Mouse (Mus musculus) splenic B cell, adult 2 months (primary cell): ENCODE data around the gene Msrb1.
"Not testable (repeated sequence)": the region's sequence is repeated elsewhere in the genome, so short reads cannot be mapped to it uniquely, and the experiment has no call there.

Experiments
- DNase-seq: peaks from one replicate; pipeline ENCODE4 v3.0.0-alpha.2; 2011; ENCODE audit warnings: low read depth, low spot score
- H3K27me3 ChIP-seq: 2 replicates; pipeline ENCODE4 v1.6.1; 2012; ENCODE audit warnings: mild to moderate bottlenecking, low read length, moderate library complexity, mixed read lengths; ENCODE audit not compliant: control insufficient read depth, poor library complexity, insufficient read depth, severe bottlenecking
- H3K36me3 ChIP-seq: 2 replicates; pipeline ENCODE4 v1.6.1; 2012; ENCODE audit warnings: mild to moderate bottlenecking, low read length, moderate library complexity, mixed read lengths; ENCODE audit not compliant: control insufficient read depth, poor library complexity, insufficient read depth, severe bottlenecking

Msrb1 gene

DNA sequence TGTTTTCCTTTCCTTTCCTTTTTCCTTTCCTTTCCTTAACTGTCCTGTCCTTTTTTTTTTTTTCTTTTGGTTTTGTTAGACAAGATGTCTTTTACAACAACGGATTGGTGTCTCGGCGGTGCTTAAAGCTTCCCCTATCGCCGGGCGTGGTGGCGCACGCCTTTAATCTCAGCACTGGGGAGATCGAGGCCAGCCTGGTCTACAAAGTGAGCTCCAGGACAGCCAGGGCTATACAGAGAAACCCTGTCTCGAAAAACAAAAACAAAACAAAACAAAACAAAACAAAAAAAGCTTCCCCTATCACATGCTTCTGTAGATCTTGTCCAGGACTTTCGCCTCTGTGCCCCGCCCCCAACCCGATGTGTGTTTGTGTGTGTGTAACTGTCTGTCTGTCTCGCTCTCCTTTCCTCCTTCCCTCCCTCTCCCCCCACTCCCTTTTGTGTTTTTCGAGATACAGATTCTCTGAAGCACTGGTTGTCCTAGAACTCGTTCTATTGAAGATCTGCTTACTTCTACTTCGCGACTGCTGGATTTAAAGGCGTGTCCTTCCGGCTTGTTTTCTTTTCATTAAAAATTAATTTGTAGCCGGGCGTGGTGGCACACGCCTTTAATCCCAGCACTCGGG lies 28.5 kb upstream of the Msrb1 start:
- no peaks in the 10 kb centered on the region for H3K27me3 ChIP-seq
- peak; percentile 45 for DNase-seq
- no peaks in the 10 kb centered on the region; the same call in 1 of the 2 replicates for H3K36me3 ChIP-seq

- Histone ChIP-seq H3K36me3 (no peaks in the 10 kb centered on the region; the same call in 1 of the 2 replicates), H3K27me3 (no peaks in the 10 kb centered on the region)
- peak; percentile 71 for DNase-seq
Measured at GRCm38 (mm10) chr17:24708646-24709045, 27.8 kb upstream of the Msrb1 start.

- no peak for DNase-seq
Measured at GRCm38 (mm10) chr17:24715556-24715955, 20.9 kb upstream of the Msrb1 start.

GRCm38 (mm10) chr17:24716166-24716682 lies 20.2 kb upstream of the Msrb1 start:
- H3K27me3 ChIP-seq, result no peaks in the 10 kb centered on the region
- no peak for DNase-seq

More at GRCm38 (mm10) chr17:24715556-24715955, 20.9 kb upstream of the Msrb1 start:
- Histone ChIP-seq H3K36me3 (0 out of 2 replicates have a peak, but pooled peaks cover under 1% of the 10 kb centered on the region), H3K27me3 (no peaks in the 10 kb centered on the region)

GRCm38 (mm10) chr17:24717943-24718342 lies 18.5 kb upstream of the Msrb1 start, which contains the start of the genes Rnf151 and Rps2:
Gene Rnf151 (minus strand): TSS chr17:24718063.
Gene Rps2 (plus strand): TSS chr17:24718116.
- H3K36me3 ChIP-seq, result peaks cover 7% of the 10 kb centered on the region; the same call in 1 of the 2 replicates
- no peaks in the 10 kb centered on the region for H3K27me3 ChIP-seq
- no peak for DNase-seq

More at GRCm38 (mm10) chr17:24716166-24716682, 20.2 kb upstream of the Msrb1 start:
- 0 out of 2 replicates have a peak, but pooled peaks cover 2% of the 10 kb centered on the region for H3K36me3 ChIP-seq

GRCm38 (mm10) chr17:24718938-24719337 lies 17.5 kb upstream of the Msrb1 start:
- not testable (repeated sequence) for H3K27me3 ChIP-seq, H3K36me3 ChIP-seq, DNase-seq

DNA sequence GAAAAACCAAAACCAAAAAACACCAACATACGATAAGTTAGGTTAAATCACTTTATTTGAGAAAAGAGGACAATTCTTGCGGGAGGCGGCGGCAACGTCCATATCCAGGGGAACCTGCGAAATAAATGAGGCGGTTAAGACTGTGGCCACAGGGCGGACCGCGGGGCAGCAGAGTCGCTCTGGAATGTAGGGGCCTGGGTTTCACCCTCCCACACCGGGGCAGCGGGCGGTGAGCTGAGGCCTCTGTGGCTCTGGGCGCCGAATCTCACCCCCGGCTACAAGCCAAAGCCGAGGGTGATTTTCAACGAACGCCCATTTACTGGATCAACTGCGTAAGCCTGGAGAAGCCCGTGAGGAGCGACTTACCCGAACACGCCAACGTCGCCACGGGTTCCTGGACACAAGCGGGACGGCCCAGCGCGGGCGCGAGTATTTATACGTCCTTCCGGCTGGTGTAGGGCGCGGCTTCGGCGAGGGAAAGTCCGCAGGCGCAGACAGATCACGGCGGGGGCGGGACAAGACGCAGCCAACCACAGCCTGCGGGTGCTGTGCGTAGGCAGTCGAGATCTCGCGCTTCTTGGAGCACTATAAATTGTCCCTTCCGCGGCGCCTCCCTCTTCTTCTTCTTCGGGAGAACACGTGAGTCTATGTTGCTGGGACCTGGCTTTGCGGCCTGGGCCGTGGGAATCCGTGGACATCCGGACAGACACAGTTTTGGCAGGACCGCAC lies 16.8 kb upstream of the Msrb1 start:
- Histone ChIP-seq H3K36me3 (peaks cover 7% of the 10 kb centered on the region; the same call in 1 of the 2 replicates), H3K27me3 (no peaks in the 10 kb centered on the region)
- peak; percentile 99 for DNase-seq

- H3K27me3 ChIP-seq, H3K36me3 ChIP-seq, DNase-seq: not testable (repeated sequence)
Measured at GRCm38 (mm10) chr17:24720616-24721015, 15.8 kb upstream of the Msrb1 start.

DNA sequence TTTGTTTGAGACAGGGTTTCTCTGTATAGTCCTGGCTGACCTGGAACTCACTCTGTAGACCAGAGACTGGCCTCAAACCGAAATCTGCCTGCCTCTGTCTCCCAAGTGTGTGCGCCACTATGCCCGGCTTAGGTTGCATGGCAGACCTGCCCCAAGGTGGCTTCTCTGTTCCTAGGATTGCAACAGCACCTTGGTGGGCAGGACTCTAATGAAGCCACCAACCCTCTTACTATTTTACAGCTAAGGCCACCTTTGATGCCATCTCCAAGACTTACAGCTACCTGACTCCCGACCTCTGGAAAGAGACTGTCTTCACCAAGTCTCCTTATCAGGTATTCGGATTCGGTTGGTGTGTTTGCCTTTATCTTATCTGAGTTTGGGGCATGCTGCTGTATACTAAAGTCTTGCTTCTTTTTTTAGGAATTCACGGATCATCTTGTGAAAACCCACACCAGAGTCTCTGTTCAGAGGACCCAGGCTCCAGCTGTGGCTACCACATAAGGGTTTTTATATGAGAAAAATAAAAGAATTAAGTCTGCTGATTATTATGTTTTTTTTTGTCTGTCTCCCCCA lies 15.0 kb upstream of the Msrb1 start:
- H3K27me3 ChIP-seq, H3K36me3 ChIP-seq, DNase-seq: not testable (repeated sequence)

DNA sequence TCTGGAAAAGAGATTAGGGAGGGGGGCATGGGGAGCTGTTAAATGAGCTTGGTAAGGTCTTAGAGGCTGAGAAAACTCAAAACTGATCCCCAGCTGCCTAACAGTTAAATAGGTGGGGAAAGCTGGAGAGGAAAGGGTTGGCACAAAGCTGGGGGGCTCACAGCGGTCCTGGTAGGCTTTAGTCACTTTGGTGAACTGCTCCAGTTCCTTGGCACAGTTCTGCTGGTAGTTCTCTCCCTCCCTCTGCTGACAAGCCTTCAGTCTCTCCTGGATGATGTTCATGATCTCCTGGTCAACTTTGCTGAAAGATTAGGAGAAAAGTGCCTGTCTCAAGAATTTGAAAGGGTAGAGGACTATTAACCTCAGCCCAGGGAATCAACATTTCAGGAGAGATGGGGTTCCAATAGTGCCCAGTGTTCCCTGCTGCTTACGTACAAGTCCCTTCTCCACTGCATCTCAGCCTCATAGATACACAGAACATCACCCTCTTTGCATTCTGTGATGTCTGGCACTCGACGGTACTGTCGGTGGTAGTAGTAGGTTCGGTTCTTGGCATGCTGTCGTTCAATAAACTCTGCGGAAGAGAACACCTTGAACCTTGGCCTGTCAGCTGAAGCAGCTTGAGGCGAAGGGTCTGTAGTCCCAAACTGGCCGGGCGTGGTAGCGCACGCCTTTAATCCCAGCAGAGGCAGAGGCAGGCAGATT lies 14.1 kb upstream of the Msrb1 start:
- H3K27me3 ChIP-seq, result no peaks in the 10 kb centered on the region
- no peak for DNase-seq
- H3K36me3 ChIP-seq, result peaks cover 7% of the 10 kb centered on the region; the same call in 1 of the 2 replicates

DNA sequence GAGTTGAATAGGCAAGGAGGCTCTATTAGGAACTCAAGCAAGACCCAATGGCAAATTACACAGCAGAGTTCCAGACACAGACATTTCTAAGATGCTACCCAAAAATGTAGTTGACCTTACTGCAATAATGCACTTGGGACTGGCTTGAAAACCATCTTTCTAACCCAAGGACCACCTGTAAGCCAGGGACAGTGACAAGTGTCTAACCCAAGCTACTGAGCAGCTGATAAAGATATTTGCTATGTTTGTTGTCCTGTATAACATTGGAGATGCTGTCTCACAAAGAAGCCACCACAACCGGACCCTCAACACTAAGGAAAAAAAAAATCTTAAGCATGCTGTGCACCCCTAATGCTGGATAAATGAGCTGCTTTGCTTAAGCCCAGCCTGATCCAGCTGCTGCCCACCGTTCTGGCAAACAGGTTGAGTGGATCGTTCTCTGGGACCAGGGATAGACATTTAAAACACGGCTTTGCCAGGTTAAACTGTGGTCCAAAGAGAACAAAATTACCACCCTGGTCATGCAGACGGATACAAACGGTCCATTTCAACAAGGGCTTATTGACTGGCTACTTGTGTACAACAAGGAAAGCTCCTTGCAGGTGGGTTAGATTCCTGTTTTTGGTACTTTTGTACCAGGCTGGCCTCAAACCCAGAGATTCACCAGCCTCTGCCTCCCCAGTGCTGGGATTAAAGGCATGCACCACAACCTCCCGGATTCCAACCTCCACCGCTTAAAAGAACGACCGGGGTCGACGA lies 13.1 kb upstream of the Msrb1 start:
- no peak for DNase-seq
- peaks cover 7% of the 10 kb centered on the region; the same call in 1 of the 2 replicates for H3K36me3 ChIP-seq
- no peaks in the 10 kb centered on the region for H3K27me3 ChIP-seq

- no peak for DNase-seq
- Histone ChIP-seq H3K36me3 (peaks cover 7% of the 10 kb centered on the region; the same call in 1 of the 2 replicates), H3K27me3 (no peaks in the 10 kb centered on the region)
Measured at GRCm38 (mm10) chr17:24723881-24724180, 12.6 kb upstream of the Msrb1 start.

DNA sequence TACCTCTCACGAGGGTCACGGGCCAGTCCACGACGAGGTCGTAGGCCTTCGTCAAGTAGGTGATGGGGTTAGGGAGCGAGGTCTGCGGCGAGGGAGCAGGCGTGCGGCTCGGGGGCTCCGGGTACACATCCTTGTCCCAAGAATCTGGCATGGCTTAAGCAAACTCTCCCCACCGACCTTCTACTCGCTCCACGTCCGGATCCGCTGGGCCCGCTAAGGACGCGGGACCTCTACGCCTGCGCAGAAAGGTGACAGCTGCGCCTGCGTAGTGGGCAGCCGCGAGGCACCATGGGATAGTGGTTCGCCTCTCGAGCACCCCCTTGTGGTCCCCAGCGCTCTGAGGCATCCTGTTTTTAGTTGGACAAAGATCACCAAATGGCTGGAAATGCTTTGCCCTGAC lies 12.3 kb upstream of the Msrb1 start, which contains the start of gene Ndufb10:
Gene Ndufb10, minus strand, starts transcription at position 295 of the 400 bp plus-strand sequence.
- Histone ChIP-seq H3K36me3 (peaks cover 7% of the 10 kb centered on the region; the same call in 1 of the 2 replicates), H3K27me3 (no peaks in the 10 kb centered on the region)
- DNase-seq, result peak; percentile 97
